Mouse (Mus musculus) embryo, embryonic 10 days (tissue): ENCODE results near the gene Pak1.

ENCODE experiments used
- DNase-seq: peaks from one replicate; pipeline ENCODE4 v3.0.0-alpha.2; 2015; ENCODE audit warnings: low spot score

Gene Pak1

DNA sequence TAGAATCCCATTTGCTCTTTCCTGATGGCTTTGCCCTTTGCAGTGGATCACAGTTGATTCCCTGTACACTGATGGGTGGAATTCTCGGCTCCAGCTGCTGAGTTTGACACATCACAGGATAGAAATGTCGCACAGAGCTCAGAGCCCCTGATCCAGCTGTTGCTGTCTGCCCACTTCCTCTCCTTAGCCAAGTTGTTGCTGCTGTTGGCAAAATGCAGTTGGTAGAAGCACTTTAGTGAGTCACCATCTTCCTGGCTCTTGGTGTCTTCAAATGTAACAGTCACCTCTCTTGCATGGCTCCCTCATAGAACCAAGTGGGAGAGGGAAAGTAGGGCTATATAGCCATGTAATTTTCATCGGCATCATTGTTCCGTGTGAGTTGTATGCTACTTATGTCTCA lies 11.2 kb upstream of the Pak1 start:
- DNase-seq, result no peak

GRCm38 (mm10) chr7:97780222-97780621 lies 8.1 kb upstream of the Pak1 start:
- no peak for DNase-seq

GRCm38 (mm10) chr7:97780815-97781214 lies 7.5 kb upstream of the Pak1 start:
- no peak for DNase-seq

GRCm38 (mm10) chr7:97781496-97781895 lies 6.8 kb upstream of the Pak1 start:
- DNase-seq, result no peak

GRCm38 (mm10) chr7:97783523-97783922 lies 4.8 kb upstream of the Pak1 start:
- DNase-seq, result no peak

DNA sequence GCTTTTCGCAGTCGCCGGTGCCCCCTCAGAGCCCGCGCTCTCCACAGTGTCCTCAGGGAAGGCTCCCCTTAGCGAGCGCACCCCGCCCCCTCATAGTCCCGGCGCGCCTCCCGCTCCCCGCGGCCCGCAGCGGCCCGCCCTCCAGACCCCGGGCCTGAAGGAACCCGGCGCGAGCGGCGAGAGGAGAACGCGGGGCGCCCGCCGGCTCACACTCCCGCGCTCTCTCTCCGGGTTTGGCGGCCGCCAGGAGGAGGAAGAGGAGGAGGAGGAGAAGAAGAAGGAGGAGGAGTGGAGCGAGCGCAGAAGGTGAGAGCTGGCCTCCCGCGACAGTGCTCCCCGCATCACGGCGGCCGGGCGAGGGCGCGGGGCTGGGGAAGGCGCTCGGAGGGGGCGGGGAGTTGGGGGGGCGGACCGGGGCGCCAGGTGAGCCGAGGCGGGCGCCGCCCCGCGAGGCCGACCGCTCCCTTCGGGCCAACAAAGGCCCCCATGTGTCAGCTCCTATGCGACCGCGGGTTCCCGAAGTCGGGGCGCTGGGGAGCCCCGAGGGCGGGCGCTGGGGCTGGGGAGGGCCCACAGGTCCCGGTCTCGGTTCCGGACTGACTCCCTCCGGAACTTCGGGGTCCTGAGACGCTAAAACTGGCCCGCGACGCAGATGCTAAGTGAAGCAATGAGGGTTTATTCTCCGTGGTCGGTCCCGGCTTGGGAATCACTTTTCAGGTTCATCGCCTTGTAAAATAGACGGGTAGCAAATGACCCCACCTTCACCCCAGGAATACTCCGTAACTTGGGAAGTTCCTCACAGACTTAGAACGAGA lies 535 bp downstream of the Pak1 start:
- DNase-seq, result no peak

- DNase-seq, result no peak
Measured at GRCm38 (mm10) chr7:97790272-97790671, 1.9 kb downstream of the Pak1 start.

GRCm38 (mm10) chr7:97792324-97792723 lies 4.0 kb downstream of the Pak1 start:
- DNase-seq, result no peak

GRCm38 (mm10) chr7:97803116-97803515 lies 14.8 kb downstream of the Pak1 start:
- no peak for DNase-seq

DNA sequence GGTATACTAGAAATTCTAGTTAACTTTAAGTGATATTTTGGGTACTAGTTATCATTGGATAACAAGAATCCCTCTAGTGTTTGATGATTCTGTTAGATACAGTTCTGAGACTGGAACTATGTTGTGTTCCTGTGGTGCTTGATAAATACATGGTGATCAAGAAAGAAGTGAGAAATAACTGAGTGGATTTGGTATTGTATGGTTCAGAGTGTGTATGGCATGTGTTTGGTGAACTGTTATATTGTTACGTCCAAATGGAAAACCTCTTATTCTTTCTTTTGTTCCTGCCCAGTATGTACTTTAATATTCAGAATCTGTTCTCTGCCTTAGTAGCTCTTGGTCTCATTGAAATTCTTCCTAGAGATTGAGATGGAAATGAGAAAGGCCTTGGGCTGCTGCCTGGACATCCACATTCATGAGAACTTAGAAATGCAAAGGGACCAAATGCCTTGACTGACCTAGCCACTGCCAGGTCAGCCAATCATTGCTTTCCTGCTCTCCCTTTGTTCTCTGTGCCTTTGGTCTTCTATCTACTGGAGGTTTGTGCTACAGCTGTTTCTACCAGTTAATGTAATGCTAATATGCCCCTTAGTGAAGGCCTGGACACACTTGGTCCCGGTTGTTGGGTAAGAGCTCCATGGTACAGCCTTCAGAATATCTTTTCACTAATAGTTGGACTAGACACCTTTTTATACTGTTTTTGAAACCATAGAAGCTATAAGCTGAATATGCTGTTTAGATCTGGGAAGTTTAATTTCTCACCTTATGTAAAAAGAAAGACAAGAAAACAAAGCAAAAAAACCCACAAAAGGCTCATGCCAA lies 16.1 kb downstream of the Pak1 start:
- peak; percentile 79 for DNase-seq

DNA sequence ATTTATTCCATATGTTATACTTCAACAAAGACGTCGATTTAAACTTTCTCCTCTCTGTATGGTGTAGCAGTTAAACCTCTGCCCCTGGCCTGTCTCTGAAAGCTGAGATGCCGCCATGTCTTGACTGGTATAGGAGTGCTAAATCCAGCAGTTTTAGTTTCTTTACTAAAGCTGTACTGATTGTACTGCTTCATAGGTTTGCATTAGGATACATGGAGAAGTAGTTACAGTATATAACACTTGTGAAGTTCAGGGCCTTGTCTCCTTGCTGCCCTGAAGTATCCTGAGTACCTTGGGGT lies 16.7 kb downstream of the Pak1 start:
- DNase-seq, result no peak

- DNase-seq, result no peak
Measured at GRCm38 (mm10) chr7:97809307-97809706, 21.0 kb downstream of the Pak1 start.

DNA sequence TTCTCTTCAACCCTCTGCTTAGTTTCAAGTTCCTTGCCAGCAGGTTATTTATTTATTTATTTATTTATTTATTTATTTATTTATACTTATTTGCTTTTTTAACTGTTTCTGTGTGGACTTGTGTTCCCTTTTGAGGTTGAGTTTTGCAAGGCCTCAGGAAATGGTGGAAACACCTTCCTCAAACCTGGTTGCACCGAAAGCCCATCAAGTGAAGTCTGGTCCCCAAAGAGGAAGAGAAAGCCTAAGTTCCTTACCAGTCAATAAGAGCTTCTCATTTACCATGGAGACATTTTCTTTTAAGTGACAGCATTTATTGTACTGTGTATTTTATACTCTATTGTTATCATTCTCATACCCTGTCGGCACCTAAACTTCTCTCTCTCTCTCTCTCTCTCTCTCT lies 33.5 kb downstream of the Pak1 start:
- DNase-seq, result no peak

- DNase-seq, result no peak
Measured at GRCm38 (mm10) chr7:97829091-97829490, 40.8 kb downstream of the Pak1 start.

DNA sequence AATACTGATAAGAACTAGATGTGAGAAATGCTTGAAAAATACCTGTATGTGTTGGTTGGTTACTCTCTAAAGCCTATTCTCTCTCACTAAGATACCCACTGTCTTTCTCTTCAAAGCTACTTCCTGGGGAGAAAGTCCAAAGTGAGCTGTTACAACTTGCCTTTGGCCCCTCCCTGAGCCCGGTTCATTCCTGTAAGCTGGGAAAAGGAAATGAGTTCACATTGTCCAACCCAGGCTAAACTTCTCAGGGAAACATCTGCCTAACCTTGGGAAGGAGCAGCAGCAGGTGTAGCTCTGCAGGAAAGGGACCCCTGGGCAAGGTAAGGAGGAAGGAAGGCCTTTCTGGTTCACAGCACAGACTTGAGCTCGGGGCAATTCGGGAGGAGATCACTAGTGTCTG lies 42.4 kb downstream of the Pak1 start:
- DNase-seq, result no peak

- no peak for DNase-seq
Measured at GRCm38 (mm10) chr7:97832987-97833386, 44.6 kb downstream of the Pak1 start.

DNA sequence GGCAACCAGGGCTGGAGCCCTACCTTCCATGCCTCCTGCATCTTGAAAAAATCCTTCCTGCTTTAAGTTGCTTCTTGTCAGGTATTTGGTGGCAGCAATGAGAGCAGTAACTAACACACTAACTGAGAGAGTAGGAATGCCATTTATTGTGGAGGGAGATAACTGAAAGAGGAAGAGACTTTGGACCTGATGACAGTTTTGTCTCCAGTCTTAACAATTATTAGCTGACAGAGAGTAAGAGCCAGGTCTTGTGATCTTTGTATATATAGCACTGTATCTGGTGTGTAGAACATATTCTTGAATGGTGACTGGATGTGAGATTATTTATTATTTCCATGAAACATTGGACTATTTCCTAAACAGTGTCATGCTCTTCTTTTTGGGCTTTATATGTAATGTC lies 50.2 kb downstream of the Pak1 start:
- DNase-seq, result no peak

DNA sequence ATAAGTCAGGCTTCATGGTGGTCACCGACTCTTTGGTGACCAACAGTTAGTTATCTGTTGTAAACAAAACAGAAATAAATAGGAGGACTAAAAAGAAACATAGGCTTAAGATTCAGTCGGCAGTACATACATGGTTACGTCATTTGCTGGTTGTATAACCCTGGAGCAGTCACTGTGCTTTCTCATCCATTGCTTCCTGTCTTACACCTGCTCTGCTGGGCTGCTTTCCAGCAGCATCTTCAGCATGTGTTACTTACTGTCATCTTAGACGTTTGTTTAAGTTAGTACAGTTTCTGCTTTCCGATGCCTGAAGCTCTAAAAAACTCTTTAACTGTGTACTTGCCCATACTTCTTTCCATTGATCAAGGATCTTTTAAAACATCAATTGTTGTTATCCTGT lies 53.0 kb downstream of the Pak1 start:
- DNase-seq, result no peak

- DNase-seq, result no peak
Measured at GRCm38 (mm10) chr7:97842332-97842731, 54.0 kb downstream of the Pak1 start.

- DNase-seq, result peak; percentile 82
Measured at GRCm38 (mm10) chr7:97842806-97843570, 54.6 kb downstream of the Pak1 start.

- no peak for DNase-seq
Measured at GRCm38 (mm10) chr7:97844419-97844818, 56.1 kb downstream of the Pak1 start.

DNA sequence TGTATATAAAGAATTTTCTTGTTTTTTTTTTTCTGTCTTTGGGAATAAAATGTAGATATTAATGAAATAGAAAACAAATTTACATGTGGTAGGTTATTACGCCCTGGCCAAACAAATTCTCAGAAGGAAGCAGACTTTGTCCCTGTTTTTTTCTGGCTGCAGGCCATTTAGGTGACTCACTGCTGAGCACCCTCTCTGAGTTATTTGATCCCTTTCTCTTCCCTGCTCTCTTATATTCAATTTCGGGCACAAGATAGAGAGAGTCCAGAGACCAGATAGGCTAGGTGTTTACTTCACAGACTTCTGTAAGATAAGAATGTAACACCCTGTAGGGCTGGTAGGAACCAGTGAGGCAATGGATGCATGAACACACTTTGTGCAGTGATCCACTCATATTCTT lies 57.2 kb downstream of the Pak1 start:
- no peak for DNase-seq

DNA sequence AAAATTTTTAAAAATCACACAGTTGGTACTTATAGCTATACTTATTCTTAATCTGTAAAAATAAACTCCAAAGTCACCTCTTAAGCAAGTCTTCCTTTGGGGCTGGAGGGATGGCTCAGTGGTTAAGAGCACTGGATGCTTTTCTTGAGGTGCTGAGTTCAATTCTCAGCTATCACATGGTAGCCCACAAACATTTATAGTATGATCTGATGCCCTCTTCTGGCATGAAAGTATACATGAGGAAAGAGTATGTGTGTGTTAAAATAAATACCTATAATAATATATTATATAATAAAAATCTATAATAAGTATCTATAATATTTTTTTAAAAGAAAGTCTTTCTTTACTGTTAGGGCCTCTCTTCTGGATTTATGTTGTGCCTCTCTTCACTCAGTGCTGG lies 58.2 kb downstream of the Pak1 start:
- no peak for DNase-seq
